Mouse (Mus musculus) midbrain, embryonic 10.5 days (tissue): ENCODE measurements at regions not wholly inside any gene's neighbourhood (a gene's known extent, or its start where the extent isn't known, plus 50 kb on each side); places are given as distances from the start of the nearest gene placed in this dataset.

Experiments used
- DNase-seq: peaks from one replicate; pipeline ENCODE4 v3.0.0-alpha.2; 2017; ENCODE audit warnings: low spot score
- H3K27ac ChIP-seq: fragments of 300-500 bp; sonication (generic); replicated peaks from 2 replicates; pipeline ENCODE4 v1.5.1; 2016; ENCODE audit warnings: mild to moderate bottlenecking
- H3K27me3 ChIP-seq: fragments of 300-500 bp; sonication (generic); 2 replicates; pipeline ENCODE4 v1.6.1; 2016; ENCODE audit warnings: low read depth, mild to moderate bottlenecking; ENCODE audit not compliant: poor library complexity, severe bottlenecking
- H3K36me3 ChIP-seq: fragments of 300-500 bp; sonication (generic); 2 replicates; pipeline ENCODE4 v1.6.1; 2016; ENCODE audit warnings: mild to moderate bottlenecking, moderate library complexity
- H3K4me1 ChIP-seq: fragments of 300-500 bp; sonication (generic); 2 replicates; pipeline ENCODE4 v1.6.1; 2016
- H3K4me3 ChIP-seq: fragments of 300-500 bp; sonication (generic); 2 replicates; pipeline ENCODE4 v1.5.1; 2016; ENCODE audit warnings: mild to moderate bottlenecking, moderate library complexity
- H3K9me3 ChIP-seq: fragments of 300-500 bp; sonication (generic); replicated peaks from 2 replicates; pipeline ENCODE4 v1.6.1; 2016; ENCODE audit warnings: mild to moderate bottlenecking
- WGBS: fragments of 180-500 bp; shearing (Covaris S2); methylation state at CpG from one replicate; pipeline ENCODE4 v1.1.7; 2016; 5-methylcytosine and 5-hydroxymethylcytosine counted together

GRCm38 (mm10) chr12:7382455-7382854 is 595.0 kb upstream of the Apob start:
- H3K36me3 ChIP-seq = no peaks in the 10 kb centered on the region
- H3K27me3 ChIP-seq = no peaks in the 10 kb centered on the region
- no peak overlapping the region for H3K4me3 ChIP-seq
- 89% methylated on average over 1 of the region's 1 CpGs for WGBS
- no peaks in the 10 kb centered on the region for H3K4me1 ChIP-seq
- no peak overlapping the region for H3K27ac ChIP-seq
- H3K9me3 ChIP-seq = no peaks in the 10 kb centered on the region
- DNase-seq = no peak

DNA sequence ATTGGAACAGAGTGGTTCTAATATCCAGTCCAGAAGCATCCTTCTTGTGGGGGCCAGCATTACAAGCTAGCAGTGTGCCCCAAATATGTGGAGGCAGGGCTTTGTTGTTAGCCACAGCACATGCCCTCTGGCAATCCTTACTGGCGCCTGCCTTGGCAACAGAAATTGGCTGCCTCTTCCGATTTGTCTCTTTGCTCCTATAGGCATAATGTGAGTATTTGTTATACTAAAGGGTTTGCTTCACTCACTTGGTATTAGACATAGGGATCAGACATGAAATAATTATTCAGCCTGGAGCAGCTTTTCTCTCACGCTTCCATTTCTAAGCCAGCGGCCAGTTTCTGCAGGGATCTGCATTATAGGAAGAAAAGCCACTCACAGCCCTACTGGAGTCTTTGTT is 573.6 kb upstream of the Apob start:
- Histone ChIP-seq H3K4me3 (no peak overlapping the region), H3K4me1 (no peaks in the 10 kb centered on the region), H3K27me3 (no peaks in the 10 kb centered on the region), H3K36me3 (no peaks in the 10 kb centered on the region), H3K27ac (no peak overlapping the region), H3K9me3 (no peaks in the 10 kb centered on the region)
- WGBS = 86% methylated on average over 4 of the region's 4 CpGs
- DNase-seq = no peak

- H3K4me1 ChIP-seq = no peaks in the 10 kb centered on the region
- no peaks in the 10 kb centered on the region for H3K36me3 ChIP-seq
- H3K27ac ChIP-seq = no peak overlapping the region
- H3K27me3 ChIP-seq = no peaks in the 10 kb centered on the region
- WGBS = 96% methylated on average over 4 of the region's 4 CpGs
- H3K9me3 ChIP-seq = no peaks in the 10 kb centered on the region
- H3K4me3 ChIP-seq = no peak overlapping the region
- DNase-seq = no peak
These were observed 565.6 kb upstream of the Apob start for GRCm38 (mm10) chr12:7411810-7412209.

- H3K36me3 ChIP-seq = no peaks in the 10 kb centered on the region
- H3K4me3 ChIP-seq = no peak overlapping the region
- no peaks in the 10 kb centered on the region for H3K27me3 ChIP-seq
- WGBS = 33% methylated on average over 1 of the region's 2 CpGs
- H3K4me1 ChIP-seq = no peaks in the 10 kb centered on the region
- no peak overlapping the region for H3K27ac ChIP-seq
- DNase-seq = no peak
- H3K9me3 ChIP-seq = no peaks in the 10 kb centered on the region
These were observed 557.2 kb upstream of the Apob start for GRCm38 (mm10) chr12:7420276-7420675.

DNA sequence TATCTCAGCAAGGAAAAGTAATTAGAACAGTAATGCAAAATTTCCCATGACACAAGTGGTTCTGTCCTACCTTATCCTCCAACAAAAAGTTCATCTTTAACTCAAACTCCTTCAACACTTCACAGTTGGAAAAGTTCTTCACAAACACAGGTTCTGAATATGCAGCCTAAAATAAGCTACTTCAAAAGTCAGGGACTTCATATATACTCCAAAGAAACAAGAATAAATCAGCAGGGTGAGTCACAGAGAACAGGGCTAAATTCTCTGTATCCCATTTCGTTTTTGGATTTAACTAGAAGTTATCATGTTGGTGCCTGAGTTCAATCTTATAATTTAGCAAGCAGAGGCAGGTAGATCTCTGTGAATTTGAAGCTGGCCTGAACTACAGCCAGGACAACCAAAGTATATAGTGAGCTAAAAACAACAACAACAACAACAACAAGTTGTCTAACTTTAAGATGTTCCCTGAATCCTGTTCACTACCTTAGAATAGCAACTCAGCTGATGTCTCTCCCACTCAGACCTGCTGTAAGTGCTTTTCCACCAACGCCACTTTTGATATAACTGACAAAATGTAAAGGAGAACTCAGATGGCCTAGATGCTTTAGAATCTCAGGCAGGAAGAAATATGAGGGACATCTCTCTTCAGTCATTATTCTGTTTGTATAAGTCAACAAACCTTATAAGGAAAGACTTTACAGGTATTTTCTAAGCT is 555.5 kb upstream of the Apob start:
- Histone ChIP-seq H3K4me3 (no peak overlapping the region), H3K36me3 (no peaks in the 10 kb centered on the region)
- WGBS = 68% methylated on average over 2 of the region's 2 CpGs

DNA sequence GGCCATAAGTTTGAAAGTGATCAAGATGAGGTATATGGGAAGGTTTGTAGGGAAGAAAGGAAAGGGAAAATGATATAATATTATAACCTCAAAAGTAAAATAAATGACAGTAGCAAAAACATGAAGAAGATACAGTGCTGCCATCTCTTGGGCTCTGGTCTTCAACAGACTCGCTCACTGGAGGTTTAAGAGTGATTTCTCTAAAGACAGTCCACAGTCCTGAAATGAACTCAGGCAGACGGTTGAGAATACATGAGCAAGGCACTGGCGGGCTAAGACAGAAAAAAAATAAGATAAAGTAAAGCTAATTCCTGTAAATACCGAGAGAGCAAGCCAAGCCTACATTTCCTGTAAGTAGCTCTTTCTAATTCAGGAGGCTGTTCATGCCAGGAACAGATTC is 546.5 kb upstream of the Apob start:
- no peak for DNase-seq
- H3K4me1 ChIP-seq = no peaks in the 10 kb centered on the region
- no peaks in the 10 kb centered on the region for H3K27me3 ChIP-seq
- H3K27ac ChIP-seq = no peak overlapping the region
- H3K9me3 ChIP-seq = no peaks in the 10 kb centered on the region
- no peak overlapping the region for H3K4me3 ChIP-seq
- no peaks in the 10 kb centered on the region for H3K36me3 ChIP-seq
- WGBS = 87% methylated on average over 4 of the region's 4 CpGs

More for the DNA sequence above, 555.5 kb upstream of the Apob start:
- H3K27ac ChIP-seq = no peak overlapping the region
- H3K27me3 ChIP-seq = no peaks in the 10 kb centered on the region
- no peaks in the 10 kb centered on the region for H3K4me1 ChIP-seq
- no peaks in the 10 kb centered on the region for H3K9me3 ChIP-seq
- no peak for DNase-seq

- no peak overlapping the region for H3K27ac ChIP-seq
- H3K36me3 ChIP-seq = no peaks in the 10 kb centered on the region
- H3K4me3 ChIP-seq = no peak overlapping the region
- no peaks in the 10 kb centered on the region for H3K4me1 ChIP-seq
- H3K27me3 ChIP-seq = no peaks in the 10 kb centered on the region
- 87% methylated on average over 2 of the region's 2 CpGs for WGBS
- no peak for DNase-seq
- H3K9me3 ChIP-seq = no peaks in the 10 kb centered on the region
These were observed 532.2 kb upstream of the Apob start for GRCm38 (mm10) chr12:7445238-7445637.

GRCm38 (mm10) chr12:7450506-7450905 is 526.9 kb upstream of the Apob start:
- Histone ChIP-seq H3K9me3 (no peaks in the 10 kb centered on the region), H3K4me3 (no peak overlapping the region), H3K36me3 (no peaks in the 10 kb centered on the region), H3K4me1 (no peaks in the 10 kb centered on the region), H3K27me3 (no peaks in the 10 kb centered on the region), H3K27ac (no peak overlapping the region)
- WGBS = 70% methylated on average over 2 of the region's 2 CpGs
- no peak for DNase-seq

DNA sequence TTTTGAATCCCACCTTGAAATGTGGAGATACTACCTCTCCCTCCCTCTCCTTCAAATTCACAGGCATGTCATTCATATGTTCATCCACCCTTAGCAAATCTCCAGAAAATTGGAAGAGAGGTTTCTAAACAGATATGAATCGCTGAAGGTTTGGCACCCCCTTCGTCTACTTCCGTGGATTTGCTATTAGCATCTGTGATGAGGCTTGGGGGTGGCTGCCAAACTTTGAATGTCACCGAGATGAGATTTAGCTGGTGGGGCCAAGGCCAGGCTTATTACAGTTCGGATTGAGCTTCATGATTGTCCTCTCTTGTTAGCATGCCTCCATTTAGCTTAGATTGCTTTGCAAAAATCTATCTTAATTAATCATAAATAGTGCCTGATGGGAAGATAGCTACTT is 520.4 kb upstream of the Apob start:
- no peaks in the 10 kb centered on the region for H3K4me1 ChIP-seq
- WGBS = 92% methylated on average over 5 of the region's 5 CpGs
- H3K27me3 ChIP-seq = no peaks in the 10 kb centered on the region
- no peaks in the 10 kb centered on the region for H3K36me3 ChIP-seq
- no peak overlapping the region for H3K4me3 ChIP-seq
- no peaks in the 10 kb centered on the region for H3K9me3 ChIP-seq
- DNase-seq = no peak
- H3K27ac ChIP-seq = no peak overlapping the region

- H3K36me3 ChIP-seq = no peaks in the 10 kb centered on the region
- WGBS = 89% methylated on average over 4 of the region's 4 CpGs
- H3K4me1 ChIP-seq = no peaks in the 10 kb centered on the region
- H3K27ac ChIP-seq = no peak overlapping the region
- no peaks in the 10 kb centered on the region for H3K27me3 ChIP-seq
- no peaks in the 10 kb centered on the region for H3K9me3 ChIP-seq
- H3K4me3 ChIP-seq = no peak overlapping the region
- no peak for DNase-seq
These were observed 519.9 kb upstream of the Apob start for GRCm38 (mm10) chr12:7457544-7457943.

- 24% methylated on average over 1 of the region's 1 CpGs for WGBS
- DNase-seq = no peak
These were observed 512.5 kb upstream of the Apob start for GRCm38 (mm10) chr12:7464947-7465346.

DNA sequence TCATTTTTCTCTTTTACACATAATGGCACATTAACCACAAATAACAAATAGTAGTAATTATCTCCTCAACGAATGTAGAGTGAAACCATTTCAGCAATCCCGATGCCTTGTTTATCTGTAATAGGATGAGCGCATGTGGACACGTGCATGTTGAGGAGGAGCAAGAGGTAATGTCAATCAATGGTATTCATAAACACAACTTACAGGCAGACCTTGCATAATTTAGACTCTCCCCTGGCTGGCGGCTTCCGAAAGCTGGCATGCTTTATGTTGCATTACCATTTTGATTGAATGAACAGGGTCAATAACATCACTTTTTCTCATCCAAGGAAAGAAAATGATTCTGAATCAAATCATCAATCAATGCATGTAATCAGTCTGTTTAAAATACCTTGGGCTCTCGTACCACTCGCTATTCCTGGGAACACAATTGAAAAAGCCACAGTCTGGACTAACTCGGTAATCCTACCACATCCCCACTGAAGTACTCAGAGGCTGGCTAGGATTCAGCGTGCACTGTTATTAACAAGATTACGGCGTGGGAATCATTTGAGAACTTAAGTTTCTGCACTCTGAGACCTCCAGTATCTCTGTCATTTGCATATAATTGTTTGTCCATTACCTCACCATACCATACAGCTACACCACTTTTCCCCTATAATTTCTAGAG is 464.7 kb upstream of the Apob start:
- Histone ChIP-seq H3K4me1 (no peaks in the 10 kb centered on the region), H3K36me3 (no peaks in the 10 kb centered on the region), H3K4me3 (no peak overlapping the region), H3K27me3 (no peaks in the 10 kb centered on the region), H3K9me3 (no peaks in the 10 kb centered on the region), H3K27ac (no peak overlapping the region)
- no peak for DNase-seq
- WGBS = 88% methylated on average over 12 of the region's 12 CpGs

More at GRCm38 (mm10) chr12:7464947-7465346, 512.5 kb upstream of the Apob start:
- peaks cover 7% of the 10 kb centered on the region for H3K4me1 ChIP-seq
- no peaks in the 10 kb centered on the region for H3K36me3 ChIP-seq
- H3K27ac ChIP-seq = no peak overlapping the region
- no peaks in the 10 kb centered on the region for H3K27me3 ChIP-seq
- H3K9me3 ChIP-seq = no peaks in the 10 kb centered on the region
- H3K4me3 ChIP-seq = no peak overlapping the region

GRCm38 (mm10) chr12:7537389-7537788 is 440.1 kb upstream of the Apob start:
- no peaks in the 10 kb centered on the region for H3K27me3 ChIP-seq
- no peak overlapping the region for H3K4me3 ChIP-seq
- H3K27ac ChIP-seq = no peak overlapping the region
- H3K36me3 ChIP-seq = no peaks in the 10 kb centered on the region
- DNase-seq = no peak
- no peaks in the 10 kb centered on the region for H3K9me3 ChIP-seq
- H3K4me1 ChIP-seq = no peaks in the 10 kb centered on the region
